Mouse (Mus musculus): ENCODE data around the gene Stk16. TPM values are rescaled to one million over a fixed set of nuclear protein-coding genes. Genes with fewer than 3 reads are reported as not detected.
A peak's percentile ranks its signal among the peaks of the same experiment; 100 is the strongest.

Gene Stk16
- total RNA-seq, 4 experiments from 2014 or later = 29.3 to 44.0 (median 36.4) TPM

- peak; percentile 90 for DNase-seq (ENCODE audit: low spot score)
Measured at GRCm38 (mm10) chr1:75236117-75237050, 25.7 kb downstream of the Stk16 start, which contains the start of gene Dnajb2. Dnajb2 (plus strand) TSS chr1:75236406.

DNA sequence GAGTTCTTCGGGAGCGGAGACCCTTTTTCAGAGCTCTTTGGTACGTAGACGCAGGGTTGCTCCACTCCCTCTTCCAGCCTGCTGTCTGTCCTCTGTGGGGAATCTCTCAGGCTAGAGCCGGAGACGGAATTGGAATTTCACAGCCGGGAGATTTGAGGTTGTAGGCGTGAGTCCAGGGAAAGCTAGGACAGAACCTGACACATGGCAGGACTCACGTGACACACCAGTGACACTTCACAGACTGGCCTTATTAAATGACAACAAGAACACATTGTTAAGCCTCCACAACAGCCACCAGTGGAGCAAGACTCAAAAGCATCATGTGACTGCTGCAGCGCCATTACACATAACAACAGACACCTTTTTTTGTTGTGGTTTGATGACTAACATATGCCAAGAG is 29.0 kb downstream of the Stk16 start:
- DNase-seq (ENCODE audit: low spot score) = peak; percentile 68

- no peak for DNase-seq (ENCODE audit: low spot score)
Measured at GRCm38 (mm10) chr1:75243411-75243810, 32.8 kb downstream of the Stk16 start.

- DNase-seq (ENCODE audit: low spot score) = no peak
Measured at GRCm38 (mm10) chr1:75244175-75244826, 33.7 kb downstream of the Stk16 start.

- no peak for DNase-seq (ENCODE audit: low spot score)
Measured at GRCm38 (mm10) chr1:75244836-75245235, 34.2 kb downstream of the Stk16 start.

- no peak for DNase-seq (ENCODE audit: low spot score)
Measured at GRCm38 (mm10) chr1:75247071-75247930, 36.7 kb downstream of the Stk16 start.

GRCm38 (mm10) chr1:75248041-75248772 is 37.6 kb downstream of the Stk16 start:
- DNase-seq (ENCODE audit: low spot score) = peak; percentile 68

DNA sequence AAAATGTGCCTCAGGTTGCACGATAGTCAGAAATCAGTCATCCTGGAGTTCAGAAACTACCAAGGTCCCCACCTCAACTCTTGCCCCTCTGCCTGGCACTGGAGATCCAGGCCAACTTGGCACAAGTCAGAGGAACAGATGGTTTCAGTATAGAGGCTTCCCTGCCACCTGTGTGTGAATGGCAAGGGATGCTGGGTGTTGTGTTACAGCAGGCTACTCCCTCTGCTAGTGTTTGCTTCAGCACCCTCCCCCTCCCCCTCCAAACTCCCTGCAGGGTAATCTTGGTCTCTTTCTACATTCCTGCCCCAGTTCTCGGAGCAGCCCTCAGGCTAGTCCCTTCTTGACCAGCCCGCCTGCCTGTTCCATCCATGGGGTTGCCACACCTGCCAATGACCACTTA is 39.9 kb downstream of the Stk16 start:
- no peak for DNase-seq (ENCODE audit: low spot score)

DNA sequence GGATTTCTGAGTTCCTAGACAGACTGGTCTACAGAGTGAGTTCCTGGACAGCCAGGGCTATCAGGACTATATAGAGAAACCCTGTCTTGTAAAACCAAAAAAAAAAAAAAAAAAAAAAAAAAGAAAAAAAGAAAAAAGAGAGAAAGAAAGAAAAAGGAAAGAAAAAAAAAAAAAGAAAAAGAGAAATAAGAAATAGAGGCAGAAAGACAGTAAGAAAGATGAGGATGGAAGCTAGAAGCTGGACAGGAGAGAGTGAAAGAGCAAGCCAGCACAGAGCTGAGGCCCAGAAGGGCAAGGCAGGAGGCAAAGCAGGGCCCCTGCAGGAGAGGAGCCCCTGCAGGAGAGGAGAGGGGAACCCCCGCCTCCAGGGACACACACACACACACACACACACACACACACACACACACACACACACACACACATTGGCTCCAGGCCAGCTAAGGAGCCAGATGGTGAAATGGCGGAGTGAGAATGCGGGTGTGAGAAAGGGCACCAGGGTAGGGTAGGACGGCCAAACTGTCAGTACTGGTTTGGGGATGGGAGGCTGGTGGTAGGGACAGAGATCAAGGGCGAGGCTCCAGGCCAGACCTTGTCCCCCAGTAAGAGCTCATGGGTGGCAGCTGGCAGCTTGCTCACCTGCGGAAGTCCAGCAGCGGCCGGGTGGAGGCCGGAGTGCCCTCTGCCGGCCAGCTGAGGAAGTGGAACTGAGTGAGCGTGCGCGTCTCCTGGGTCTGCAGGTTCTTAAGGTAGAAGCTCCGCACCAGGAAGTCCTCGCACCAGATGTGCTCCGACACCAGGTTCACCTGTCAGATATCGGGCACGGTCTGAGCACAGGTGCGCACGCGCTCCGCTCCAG is 40.7 kb downstream of the Stk16 start:
- peak; percentile 75 for DNase-seq (ENCODE audit: low spot score)

- DNase-seq (ENCODE audit: low spot score) = no peak
Measured at GRCm38 (mm10) chr1:75252308-75252707, 41.7 kb downstream of the Stk16 start.

- DNase-seq (ENCODE audit: low spot score) = no peak
Measured at GRCm38 (mm10) chr1:75253029-75253428, 42.4 kb downstream of the Stk16 start.

GRCm38 (mm10) chr1:75253849-75254624 is 43.4 kb downstream of the Stk16 start:
- DNase-seq (ENCODE audit: low spot score) = peak; percentile 77

DNA sequence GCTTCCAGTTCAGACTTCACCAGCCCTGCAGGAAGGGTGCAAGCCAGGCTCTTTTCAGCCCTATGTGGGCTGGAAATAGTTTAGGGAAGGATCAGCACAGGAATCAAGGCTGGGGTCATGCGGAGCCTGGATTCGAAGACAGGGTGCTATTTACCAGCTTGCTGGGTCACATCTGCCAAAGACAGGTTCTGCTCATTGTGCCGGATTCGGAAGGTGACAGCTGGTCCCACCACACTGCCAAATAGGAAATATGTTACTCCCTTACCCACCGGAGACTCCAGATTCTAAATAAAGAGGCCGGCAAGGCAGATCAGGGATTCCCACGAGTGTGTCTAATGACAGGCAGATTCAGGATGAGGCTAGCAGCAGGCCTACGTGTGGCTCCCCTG is 44.0 kb downstream of the Stk16 start:
- DNase-seq (ENCODE audit: low spot score) = no peak

DNA sequence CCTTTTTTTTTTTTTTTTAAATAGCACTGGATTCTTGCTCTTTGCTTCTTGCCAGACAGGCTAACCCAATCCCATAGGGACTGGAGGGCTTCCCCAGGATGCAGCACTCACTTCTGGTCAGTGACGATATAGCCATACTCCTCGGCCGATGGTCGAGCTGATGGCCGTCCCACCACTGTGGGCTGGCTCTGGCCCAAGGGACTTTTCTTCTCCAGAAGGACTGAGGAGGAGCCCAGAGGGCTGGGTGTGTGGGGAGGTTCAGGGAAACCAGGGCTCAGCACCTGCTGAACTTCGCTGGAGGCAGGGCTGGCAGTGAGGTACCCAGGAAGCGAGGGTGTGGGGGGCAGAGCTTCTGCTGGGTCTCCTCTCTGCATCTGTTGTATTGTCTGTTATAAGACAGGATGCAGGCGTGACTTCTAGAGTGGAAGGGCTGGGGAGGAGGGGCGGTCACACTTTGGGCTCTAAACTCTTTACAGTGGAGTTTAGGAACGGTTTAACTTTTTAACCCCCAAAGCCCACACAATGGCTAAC is 44.9 kb downstream of the Stk16 start:
- no peak for DNase-seq (ENCODE audit: low spot score)

- no peak for DNase-seq (ENCODE audit: low spot score)
Measured at GRCm38 (mm10) chr1:75261278-75261677, 50.6 kb downstream of the Stk16 start.

- DNase-seq (ENCODE audit: low spot score) = no peak
Measured at GRCm38 (mm10) chr1:75262969-75263951, 52.6 kb downstream of the Stk16 start.

DNA sequence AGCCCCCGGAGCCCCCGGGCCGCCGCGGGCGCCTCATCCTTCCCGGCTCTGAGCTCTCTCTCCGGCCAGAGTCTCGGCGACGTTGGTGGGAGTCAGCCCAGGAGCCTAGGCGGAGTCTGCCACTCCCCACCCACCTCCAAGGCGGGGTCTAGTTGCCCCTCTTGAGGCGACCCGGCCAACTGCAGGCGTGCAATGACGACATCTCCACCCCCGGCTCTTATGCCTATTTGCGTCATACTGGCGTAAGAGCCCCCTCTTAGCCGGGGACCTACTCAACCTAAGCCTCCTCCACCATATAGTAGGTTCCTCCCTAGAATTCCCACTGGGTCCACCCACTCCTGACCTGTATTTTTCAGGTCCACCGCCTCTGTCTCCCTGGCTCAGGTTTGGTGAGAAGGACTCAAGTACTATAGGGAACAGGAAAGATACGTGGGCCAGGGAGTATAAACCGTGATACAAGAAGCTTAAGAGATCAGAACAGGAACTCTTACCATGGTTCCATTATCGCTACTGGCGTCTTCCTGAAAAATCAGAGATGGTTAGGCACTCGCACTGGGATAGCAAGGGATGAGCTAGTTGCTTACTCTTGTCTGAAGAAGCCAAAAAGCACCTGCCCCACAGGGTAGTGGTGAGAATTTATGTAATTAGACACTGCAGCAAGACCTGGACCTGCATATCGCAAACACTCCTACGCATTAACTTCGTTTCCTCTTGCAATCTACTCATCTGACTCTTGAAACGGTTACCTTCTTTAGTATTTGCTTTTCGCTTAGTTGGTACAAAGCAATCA is 53.6 kb downstream of the Stk16 start, which contains the start of gene Ptprn:
Gene Ptprn (minus strand): TSS at position 412 of the 790 bp plus-strand sequence.
- no peak for DNase-seq (ENCODE audit: low spot score)

All from heart, adult 8-10 months (tissue).